Mouse (Mus musculus): ENCODE measurements around the gene Itpkb.

Gene Itpkb

DNA sequence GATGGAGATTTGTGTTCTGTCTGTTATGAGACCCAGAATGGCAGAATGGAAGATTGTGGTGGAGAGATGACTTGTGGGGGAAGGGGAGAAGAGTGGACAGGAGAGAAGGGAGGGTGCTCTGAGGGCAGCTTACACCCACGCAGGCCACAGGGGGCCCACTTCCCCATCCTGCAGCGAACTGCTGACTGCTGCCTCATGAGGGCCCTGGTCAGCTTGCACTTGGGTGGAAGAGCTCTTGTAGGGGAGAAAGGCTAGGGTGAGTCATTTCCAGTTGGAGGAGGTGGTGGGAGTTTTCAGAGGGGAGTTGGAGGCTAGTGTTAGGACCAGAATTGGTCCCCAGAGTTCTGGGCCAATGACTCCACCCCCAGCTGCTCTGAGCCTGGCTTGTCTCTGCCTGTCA is 86.8 kb downstream of the Itpkb start:
- DNase-seq (ENCODE audit: low read depth, low spot score), result no peak

DNA sequence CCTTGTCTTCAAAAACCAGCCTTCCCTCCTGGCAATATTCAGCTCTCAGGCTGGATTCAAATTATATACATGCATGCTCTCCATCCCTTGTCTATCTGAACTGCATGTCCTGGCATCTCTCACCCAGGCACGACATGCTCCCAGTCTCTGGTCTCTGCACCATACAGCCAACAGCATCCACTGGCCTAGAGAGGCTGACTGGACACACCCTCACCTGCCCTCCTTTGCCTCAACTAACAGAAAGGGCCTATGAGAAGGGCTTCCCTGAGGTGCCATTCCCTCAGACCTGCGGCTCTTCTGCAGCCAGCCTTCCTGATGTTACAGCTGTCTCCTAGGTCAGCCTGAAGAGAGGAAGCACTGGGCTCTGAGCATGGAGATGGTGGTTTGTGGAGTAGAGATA is 88.8 kb downstream of the Itpkb start:
- DNase-seq (ENCODE audit: low read depth, low spot score), result no peak

DNA sequence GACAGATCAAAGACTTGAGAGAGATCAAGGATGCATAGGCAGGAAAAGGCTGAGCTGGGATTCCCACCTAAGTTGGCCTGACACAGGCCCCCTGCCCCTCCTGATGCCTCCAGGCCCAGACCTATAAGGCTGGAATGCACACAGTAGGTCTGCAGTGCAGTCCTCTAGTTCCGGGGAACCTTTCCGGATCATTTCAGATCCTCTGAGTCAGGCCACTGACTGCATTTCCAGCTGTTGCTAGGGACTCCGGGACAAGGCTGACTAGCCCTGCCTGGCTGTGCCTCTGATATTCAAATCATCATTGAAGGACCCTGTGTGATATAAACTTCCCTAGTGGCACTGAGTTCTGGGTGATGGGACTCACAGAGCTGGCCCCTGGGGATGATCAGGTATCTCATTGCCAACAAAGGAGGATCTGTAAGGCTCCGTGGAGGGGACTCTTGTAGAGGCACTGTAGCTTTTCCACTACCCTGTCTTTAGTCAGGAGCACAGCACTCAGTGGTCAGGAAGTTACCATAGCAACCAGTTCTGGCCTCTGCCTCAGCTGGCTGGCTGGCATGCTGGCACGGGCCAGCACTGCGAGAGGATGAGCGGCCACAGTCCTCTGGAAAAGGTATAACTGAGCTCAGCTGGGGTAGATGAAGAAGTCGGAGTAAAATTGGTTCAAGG is 90.3 kb downstream of the Itpkb start:
- no peak for DNase-seq (ENCODE audit: low read depth, low spot score)

DNA sequence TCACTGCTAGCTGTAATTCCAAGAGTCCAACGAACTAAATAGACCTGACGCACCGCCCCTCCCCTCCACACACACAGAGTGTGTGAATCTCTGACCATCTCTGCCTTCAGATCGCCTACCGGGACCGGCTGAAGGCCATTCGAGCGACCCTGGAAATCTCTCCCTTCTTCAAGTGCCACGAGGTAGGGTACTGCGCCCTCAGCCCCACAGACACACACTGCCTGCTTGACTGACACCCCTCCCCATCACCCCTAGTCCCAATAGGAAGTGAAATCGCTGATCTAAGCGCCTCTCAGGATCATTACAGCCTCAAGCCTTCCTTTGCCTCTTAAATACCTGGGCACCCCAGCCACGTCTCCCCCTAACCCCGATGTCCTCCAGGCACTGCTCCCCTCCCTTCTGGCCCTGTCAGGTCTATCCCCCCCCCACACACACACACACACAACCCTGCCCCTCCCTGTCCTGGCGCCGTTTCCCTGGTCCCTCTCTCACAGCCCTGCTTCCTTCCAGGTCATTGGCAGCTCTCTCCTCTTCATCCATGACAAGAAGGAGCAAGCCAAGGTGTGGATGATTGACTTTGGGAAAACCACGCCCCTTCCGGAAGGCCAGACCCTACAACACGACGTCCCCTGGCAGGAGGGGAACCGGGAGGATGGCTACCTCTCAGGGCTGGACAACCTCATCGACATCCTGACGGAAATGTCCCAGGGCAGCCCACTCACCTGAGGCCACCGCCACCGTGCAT is 91.1 kb downstream of the Itpkb start:
- DNase-seq (ENCODE audit: low read depth, low spot score), result no peak

DNA sequence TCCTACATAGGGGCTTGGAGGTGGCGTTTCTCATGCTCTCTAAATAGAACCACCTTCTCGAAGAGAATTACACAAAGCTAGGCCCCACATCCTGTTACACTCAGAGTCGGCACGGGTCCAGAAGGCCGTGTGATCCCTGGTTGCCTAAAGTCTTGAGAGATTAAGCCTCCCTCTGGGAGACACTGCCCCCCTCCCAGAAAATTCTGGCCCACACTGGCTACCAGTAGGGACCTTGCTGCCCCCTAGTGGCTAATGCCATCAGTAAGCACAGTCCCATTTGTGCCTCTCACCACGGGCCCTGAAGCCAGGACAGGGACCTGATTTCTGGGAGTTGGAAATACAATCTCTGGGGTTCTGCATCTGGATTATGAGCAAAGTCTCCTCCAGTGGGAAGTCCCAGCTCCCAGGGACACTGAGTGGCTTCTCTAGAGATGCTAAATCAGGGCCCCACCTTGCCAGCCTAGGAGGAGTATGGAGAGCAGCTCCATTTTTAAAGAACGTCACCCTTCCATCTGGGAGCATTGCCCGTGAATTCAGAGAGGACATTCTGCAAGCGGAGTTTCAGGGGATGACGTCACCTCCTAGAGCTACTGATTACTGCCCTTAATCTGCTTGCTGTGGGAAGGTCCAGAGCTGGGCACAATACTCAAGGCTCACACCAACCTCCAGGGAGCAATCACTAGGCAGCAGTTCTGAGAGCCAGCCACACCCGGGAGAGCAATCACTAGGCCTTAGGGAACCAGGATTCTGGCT is 92.0 kb downstream of the Itpkb start:
- DNase-seq (ENCODE audit: low read depth, low spot score), result peak; percentile 75

DNA sequence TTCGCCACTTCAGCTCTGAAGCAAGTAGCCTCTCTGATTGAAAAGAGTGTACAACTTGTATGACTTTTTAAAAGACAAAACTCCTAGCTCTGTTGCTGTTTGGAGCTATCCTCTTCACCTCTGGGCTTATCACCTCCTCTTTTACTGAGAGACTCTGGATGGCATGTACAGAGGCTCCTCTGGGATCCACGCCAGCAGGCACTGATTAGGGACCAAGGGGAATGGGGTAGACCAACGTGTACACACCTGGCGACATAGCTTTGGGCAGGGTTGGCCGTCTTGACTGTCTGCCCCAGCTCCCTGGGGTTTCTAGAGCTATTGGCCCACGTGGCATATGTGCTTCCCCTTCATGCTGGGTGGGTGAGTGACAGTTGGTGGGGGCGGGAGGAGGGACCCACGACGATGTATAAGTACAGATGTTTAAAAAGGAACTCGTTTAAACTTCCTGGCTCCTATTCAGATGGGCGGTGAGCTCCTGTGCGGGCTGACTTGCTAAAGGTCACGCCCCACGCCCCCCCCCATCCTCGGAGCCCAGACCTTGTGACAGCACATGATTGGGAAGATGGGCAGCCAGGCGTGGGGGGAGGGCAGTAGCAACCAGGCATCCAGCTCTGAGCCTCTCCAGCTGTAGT is 92.8 kb downstream of the Itpkb start:
- DNase-seq (ENCODE audit: low read depth, low spot score), result no peak

DNA sequence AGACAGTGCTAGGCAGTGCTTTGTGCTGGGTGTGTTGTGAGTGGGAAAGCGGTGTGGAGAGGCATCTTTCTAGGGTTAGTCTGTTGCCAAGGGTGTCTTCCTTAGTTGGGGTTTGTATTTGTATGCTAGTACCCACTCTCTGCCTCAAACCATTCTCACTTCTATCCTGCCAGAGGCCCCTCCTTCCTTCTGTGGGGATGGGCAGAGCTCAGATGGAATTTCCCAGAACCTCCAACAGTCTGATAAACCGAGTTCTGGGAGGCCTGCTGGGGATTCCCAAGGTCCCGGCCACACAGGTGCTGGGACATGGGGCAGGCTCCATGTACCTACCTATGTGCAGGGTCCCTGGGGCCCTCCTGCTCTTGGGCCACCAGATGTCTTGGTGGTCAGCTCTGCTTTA is 93.6 kb downstream of the Itpkb start:
- DNase-seq (ENCODE audit: low read depth, low spot score), result no peak

DNA sequence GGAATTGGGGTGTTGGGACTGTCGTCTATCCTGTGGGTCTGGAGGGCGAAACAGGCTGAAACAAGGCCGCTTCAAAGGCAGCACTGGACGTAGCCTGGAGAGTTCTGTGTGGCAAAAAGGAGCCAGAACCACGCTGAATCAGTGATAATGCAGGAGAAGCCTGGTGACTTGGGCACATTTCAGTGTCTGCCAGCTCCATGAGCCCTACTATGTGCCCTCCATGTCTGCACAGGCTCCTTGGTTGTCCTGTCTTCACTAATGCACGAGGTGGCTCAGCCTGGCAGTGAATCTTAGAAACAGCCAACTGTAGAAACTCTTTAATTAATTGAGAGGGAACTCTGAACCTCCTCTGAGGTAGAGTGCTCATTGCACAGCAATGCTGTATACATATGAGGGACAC is 96.1 kb downstream of the Itpkb start:
- DNase-seq (ENCODE audit: low read depth, low spot score), result no peak

DNA sequence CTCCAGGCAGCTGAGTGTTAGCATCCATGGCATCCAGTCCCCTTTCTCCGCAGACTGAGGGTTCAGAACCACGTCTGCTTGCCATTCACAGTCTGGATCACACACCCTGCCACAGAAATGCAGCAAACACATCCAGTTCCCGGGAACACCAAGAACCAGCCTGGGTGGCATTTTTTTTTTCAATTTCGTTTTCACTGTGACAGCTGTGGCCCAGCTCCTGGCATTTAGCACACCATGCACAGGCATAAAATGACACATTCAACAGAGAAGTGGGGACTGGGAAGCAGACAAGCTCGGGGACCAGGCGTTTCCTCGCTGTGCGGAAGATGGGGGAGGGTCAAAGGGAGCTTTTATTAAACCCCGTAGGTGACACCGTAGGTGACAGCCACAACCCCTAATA is 97.4 kb downstream of the Itpkb start:
- no peak for DNase-seq (ENCODE audit: low read depth, low spot score)

DNA sequence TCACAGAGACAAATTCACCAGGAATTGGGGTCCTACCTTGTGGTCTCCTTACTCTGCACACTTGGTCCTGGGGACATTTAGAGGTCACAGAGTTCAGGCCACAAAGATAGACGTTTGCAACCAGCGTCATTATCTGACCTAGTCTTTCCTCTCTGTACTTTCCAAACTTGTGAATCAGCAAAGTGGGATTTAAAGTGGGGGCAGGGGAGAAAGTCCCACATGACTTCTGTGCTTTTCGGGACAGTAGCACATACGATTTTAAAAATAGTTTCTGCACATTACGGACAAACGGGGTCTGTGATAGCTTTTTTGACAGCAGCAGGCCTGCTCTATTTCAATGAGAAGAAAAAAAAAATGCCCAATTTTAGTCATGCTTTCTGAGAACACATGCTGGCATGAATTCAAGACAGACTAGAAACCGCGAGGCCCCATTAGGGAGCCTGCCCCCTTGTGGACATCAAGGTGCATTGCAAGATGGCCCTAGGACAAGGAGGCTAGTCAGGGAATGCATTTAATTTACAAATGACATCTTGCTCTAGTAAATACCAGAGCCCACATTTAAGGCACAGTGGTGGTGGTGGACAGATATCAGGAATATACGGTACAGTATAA is 97.9 kb downstream of the Itpkb start:
- DNase-seq (ENCODE audit: low read depth, low spot score), result peak; percentile 74

DNA sequence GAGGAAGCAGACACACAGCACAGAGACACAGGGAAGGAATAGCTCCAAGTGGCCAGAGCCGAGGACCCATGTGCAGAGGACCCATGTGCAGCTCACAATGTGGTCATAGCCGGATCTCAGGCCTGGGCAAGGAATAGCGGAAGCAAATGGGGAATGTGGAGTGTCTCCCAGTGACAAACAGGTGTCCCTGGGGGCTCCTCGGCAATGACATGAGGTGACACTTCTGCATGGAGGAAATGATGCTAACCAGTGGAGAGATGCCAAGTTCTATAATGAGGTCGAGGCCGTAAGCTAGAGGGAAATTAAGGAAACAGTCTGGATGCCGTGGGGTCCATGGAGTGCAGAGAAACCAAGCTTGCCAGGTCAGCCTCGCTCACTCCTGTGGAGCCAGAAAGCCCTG is 98.6 kb downstream of the Itpkb start:
- no peak for DNase-seq (ENCODE audit: low read depth, low spot score)

DNA sequence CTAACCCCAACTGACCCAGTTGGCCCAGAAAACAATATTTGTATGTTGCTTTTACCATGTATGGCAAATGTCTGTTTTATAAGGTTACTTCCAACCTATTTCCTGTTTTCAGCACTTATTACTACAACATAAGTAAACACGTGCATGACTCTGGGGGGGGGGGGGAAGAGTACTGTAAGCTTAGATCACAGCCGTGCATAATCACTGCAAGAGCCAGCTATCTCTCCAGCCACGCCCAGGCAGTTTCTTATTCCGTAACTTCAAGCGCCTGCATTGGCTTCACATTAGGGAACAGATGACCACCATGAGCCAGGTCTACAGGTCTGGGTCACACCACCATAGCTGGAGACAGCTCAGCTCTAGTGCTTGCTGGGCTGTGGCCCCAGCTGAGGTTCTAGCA is 99.5 kb downstream of the Itpkb start:
- DNase-seq (ENCODE audit: low read depth, low spot score), result no peak

DNA sequence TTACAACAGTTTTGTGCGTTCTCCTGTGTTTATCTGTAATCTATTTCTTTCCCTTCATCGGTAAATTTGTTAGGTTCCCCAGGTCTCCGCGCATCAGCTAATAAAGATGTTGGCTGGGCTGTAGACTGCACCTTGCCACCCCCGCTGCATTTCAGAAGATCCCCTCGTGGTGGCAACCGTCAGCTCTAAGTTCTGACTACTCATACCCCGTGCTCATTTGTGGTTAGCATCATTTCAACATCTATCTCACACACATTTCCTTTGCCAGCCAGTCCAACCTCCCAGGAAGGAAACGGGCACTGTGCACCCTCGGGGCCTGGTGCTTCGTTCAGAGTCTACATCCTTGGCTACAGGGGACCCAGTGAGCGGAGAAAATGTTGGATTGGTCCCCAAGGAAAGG is 101.5 kb downstream of the Itpkb start:
- DNase-seq (ENCODE audit: low read depth, low spot score), result no peak

DNA sequence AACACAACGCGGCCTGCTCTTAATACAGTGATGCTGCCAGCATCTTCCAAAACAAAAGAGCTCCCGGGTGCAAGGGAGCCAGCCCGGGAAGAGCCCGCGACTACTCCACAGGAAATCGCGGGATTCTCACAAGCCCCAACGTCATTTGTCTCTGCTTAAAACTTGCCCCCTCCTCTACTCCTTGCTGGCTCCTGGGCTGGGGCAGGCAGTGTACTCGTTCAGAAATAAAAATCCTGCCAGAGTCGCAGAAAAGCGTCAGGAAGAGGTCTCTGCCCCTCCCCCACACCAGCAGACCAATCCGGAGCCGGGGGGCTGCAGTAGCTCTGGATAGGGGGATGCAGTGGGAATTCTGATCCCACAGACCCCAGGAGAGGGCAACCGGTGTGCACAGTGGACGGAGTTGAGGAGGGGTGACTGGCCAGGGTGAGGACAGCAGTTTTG is 102.8 kb downstream of the Itpkb start:
- DNase-seq (ENCODE audit: low read depth, low spot score), result peak; percentile 71

DNA sequence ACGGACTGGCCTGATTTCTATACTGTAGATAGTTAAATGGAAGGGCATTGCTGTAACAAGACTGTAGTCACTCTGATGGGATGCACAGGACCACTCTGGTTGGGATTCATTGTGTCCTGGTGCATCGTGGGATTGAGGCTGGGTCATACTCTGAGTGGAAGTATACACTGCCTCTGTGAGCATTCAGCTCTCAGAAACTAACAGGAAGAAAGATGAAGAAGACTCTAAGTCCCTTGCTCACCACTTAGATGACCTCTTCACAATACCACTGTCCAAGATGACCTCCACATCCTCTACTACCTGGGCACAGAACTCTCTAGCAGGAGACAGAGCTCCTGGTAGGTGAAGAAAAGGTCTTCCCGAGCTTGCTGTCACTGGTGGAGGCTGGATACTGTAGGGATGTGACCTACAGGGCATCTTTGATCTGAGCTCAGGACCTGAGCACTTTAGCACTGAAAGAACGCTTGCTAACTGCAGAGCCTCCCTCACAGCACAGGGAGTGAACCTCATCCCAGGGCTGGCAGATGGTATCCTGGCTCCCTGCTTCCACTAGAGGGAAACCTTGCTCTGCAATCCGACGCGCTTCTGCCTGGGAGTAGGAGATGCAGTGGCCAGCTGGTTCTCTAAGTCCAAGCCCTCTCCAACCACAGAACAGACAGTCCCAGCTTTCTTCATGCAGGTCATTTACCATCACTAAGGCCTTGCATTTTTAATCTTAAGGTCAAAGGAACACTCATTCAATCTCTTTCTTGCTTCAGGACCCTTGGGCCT is 103.7 kb downstream of the Itpkb start:
- peak; percentile 85 for DNase-seq (ENCODE audit: low read depth, low spot score)

DNA sequence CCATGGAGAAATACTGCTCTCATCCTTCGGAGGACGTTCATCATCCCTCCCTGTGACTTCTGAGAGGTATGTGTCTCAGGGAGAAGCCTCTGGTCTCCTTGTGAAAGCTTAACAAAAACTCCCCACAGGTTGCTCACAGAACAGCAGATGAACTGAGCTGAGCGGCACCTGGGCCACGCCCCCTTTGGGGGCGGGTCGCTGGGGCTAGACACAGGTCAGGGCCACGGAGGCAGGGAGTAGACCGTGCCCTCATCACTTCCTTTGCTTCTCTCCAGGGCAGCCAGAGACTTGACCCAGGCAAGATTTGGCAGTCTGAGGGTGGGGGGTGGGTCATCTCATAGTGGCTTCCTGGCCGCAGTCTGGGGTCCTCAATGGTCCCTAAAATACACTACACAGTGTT is 104.6 kb downstream of the Itpkb start:
- DNase-seq (ENCODE audit: low read depth, low spot score), result no peak

DNA sequence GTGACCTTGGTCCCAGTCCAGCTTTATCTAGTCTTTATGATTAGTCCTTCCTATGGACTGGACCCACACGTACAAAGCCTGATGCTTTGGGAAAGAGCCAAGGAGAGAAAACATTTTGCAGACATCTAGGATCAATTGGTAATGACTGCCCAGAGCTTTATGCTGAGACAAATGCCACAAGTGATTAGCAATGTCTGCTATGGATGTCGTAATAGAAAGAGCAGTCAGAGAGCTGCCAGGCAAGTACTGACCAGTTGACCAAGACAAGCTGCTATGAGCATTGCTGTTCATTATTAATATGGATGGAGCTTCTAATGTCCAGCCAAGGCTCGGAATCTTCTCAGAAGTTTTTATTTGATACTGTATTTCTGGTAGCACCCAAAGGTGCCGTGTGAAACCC is 109.2 kb downstream of the Itpkb start:
- no peak for DNase-seq (ENCODE audit: low read depth, low spot score)

DNA sequence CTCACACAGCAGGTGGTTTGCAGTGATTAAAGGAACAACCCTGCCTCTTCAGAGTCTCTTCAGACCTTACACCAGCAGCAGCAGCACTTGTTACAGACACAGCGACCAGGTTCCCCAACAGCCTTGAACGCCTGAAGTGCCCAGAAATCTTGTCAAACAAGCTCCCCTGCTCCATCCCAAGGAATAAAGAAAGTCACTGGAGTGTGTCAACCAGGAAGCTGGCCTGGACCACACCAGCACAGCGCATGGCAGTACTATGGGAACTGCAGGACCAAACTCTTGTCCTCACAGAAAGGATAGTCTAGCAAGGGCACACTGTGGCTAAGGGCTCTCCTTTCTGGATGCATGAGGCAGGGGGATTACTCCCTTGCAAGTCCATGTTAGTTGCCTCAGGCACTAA is 114.1 kb downstream of the Itpkb start:
- no peak for DNase-seq (ENCODE audit: low read depth, low spot score)

DNA sequence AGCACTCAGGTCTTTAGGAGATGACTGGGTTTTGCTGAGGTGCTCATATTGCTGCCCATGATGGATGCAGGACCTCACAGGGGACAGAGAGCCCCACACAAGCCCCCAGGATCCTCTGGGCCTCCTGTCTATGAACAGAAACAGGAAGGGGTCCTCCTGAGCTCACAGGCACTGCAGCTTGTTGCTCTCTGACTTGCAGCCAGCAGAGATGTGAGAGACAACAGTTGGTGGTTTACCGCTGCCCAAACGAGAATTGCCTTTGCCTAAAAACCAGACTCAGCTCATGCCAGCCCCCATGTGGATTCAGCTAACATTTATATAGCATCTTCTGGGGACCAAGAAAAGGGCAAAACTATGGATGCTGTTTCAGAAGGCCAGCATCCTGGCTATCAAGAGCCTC is 119.4 kb downstream of the Itpkb start:
- no peak for DNase-seq (ENCODE audit: low read depth, low spot score)

DNA sequence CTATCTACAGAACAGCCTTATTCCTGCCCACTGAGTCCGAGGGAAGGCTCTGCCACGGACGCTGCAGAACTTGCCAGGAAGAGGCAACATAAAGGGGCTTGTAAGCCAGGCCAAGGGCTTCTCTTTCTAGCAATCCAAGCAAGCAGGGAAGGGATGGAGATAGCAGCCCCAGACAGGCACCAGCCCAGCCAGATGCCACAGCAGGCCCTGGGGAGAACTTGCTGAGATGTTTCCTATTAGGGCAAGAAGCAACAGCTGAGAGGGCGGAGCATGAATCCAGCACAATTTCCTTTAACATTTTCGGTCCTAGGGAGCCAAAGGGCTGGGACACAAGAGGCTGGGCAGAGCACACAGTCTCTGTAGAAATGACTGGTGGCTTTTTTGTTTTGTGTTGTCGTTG is 128.0 kb downstream of the Itpkb start:
- DNase-seq (ENCODE audit: low read depth, low spot score), result no peak

DNA sequence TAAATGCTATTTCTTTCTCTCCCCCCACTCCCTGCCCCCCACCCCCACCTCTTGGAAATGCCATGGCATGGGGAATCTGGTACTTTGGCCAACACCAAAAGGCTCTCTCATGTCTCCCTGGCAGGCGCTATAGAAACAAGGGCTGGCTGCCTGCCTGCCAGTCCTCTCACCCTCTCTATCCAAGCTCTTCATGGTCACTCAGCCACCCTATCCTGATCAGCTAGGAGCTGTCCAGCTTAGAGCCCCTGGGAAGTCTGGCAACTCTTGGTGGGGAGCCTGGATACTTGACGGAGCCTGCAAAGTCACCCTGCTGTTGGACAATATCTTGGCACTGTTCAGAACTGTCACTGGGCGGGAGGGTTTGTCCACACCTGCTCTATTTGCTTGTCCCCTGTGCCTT is 128.4 kb downstream of the Itpkb start:
- DNase-seq (ENCODE audit: low read depth, low spot score), result no peak

Measured in mesoderm, embryonic 11.5 days (tissue).